Mouse (Mus musculus) CD8-positive naive resting alpha-beta T cell, adult 57 days (primary cell): ENCODE results near the gene Adamts6. TPM values are rescaled to one million over a fixed set of nuclear protein-coding genes. Genes with fewer than 3 reads are reported as not detected.

Experiments
- total RNA-seq: library from RNA; stranded (reverse); gene quantifications from one replicate; pipeline ENCODE4 v1.2.4, GENCODE M21; 2023

Gene Adamts6
- 28.4 TPM for total RNA-seq

GRCm38 (mm10) chr13:104287366-104288225 is at the start of gene Adamts6:
TSS of gene Adamts6 (plus strand) at chr13:104287835.

Other genes starting within 250 kb of the Adamts6 start
- 13.9 TPM for gene Nln, start 178.2 kb upstream of the Adamts6 start, total RNA-seq
- gene Sgtb, start 178.1 kb upstream of the Adamts6 start, total RNA-seq: 0.58 TPM
- 26.3 TPM for gene Trappc13, start 109.4 kb upstream of the Adamts6 start, total RNA-seq
- 15.1 TPM for gene Trim23, start 109.0 kb upstream of the Adamts6 start, total RNA-seq
- 4.9 TPM for gene Cenpk, start 59.2 kb upstream of the Adamts6 start, total RNA-seq
- 25.9 TPM for gene Ppwd1, start 59.0 kb upstream of the Adamts6 start, total RNA-seq